Mouse (Mus musculus) embryo, embryonic 10 days (tissue): ENCODE measurements around the gene Ubn2.
"Not testable (repeated sequence)": the region's sequence is repeated elsewhere in the genome, so short reads cannot be mapped to it uniquely, and the experiment has no call there.

Source experiments
- DNase-seq: peaks from one replicate; pipeline ENCODE4 v3.0.0-alpha.2; 2015; ENCODE audit warnings: low spot score

The Ubn2 gene

DNA sequence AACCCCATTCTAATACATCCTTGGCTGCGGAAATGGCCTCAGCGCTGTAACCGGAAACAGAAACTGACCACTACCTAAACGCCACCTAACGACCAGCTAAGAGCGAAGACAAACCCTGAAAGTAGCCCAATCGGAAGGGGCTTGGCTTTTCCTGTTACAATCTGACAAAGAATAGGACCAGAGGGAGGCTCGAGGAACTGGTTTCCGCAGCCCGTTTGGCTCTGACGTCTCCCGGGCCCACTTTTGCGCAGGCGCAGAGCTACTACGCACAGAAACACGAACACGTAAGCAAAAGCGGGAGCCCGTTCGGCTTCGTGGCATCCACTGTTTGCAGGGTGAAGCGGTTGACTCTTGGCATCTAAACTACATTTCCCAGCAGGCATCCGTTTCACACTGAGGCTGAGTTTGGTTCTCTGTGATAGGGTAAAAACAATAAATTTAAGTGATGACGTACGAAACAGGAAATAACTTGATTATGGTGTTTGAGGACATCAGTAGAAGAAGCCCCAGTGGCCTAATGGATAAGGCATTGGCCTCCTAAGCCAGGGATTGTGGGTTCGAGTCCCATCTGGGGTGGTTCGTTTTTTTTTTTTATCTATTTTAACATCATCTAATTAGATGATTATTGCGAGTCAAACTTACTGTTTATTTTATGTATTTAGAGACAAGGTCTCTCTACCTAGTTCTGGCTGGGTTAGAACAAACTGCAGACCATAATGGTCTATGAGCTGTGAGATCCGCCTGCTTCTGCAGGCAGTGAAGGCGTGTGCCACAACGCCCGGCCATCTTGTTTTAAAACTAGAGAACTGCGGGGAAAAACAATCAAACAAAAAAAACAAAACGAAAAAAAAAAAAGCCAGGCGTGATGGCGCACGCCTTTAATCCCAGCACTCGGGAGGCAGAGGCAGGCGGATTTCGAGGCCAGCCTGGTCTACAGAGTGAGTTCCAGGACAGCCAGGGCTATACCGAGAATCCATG lies 100.0 kb downstream of the Ubn2 start, which contains the start of gene Fmc1:
Fmc1 (plus strand) TSS at position 75 of the 978 bp plus-strand sequence.
- peak; percentile 98 for DNase-seq

DNA sequence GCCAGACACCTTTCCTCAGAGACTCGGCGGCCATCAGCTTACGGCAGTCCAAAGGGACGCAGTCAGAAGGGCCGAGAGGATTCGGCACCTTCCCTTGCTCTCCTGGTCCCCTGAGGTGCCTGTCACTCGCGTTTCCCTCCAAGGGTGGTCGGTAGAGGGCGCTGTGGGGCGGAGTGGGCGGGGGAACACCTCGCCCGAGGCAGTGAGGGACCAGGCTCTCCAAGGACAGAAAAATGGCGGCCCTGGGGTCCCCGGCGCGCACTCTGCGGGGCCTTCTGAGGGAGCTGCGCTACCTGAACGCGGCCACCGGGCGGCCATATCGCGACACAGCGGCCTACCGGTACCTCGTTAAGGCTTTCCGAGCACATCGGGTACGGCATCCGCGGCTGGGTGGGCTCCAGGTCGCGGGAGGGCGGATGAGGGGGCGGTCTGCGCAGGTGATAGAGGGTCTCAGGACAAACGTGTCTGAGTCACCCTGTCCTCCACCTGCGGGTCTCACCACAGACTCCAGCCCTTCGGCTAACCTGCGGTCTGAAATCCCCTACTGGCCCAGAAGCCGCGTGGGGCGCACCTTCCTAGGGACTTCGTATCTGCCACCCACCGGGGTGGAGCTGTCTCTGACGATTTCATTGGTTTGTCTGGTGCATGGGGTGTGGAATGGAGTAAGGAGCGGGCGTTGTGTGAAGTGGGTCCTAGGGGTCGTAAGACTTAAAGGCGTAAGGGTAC lies 101.1 kb downstream of the Ubn2 start:
- peak; percentile 96 for DNase-seq

DNA sequence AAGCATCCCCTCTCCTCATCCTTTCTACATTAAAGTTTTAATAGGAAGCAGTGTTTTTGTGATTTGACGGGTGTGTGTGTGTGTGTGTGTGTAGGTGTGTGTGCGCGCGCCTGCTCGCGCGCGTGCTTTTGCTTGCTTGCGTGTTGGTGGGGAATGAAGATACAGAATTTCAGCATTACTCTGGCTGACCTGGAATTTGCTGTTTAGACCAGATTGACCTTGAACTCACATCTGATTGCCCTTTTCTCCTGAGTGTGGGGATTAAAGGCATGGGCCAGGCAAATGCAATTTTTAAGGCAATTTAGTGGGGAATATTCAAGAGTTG lies 101.6 kb downstream of the Ubn2 start:
- DNase-seq = no peak

DNA sequence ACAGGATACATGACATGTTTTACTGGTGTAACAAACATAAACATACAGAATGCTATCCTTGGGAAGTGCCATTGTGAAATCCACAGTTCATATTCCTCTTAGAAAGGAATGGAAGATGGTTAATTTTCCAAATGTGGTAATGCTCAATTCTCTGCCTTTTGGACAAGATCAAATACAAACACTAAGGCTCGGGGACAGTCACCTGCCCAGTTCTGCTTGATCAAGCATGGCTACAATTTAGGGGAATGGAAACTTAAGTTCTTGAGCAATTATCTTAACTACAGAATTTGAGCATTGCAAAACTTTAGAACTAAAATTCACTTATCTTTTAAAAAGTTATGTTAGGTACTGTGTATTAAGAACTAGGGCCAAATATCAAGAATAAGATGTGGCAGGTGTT lies 102.0 kb downstream of the Ubn2 start:
- DNase-seq = no peak

DNA sequence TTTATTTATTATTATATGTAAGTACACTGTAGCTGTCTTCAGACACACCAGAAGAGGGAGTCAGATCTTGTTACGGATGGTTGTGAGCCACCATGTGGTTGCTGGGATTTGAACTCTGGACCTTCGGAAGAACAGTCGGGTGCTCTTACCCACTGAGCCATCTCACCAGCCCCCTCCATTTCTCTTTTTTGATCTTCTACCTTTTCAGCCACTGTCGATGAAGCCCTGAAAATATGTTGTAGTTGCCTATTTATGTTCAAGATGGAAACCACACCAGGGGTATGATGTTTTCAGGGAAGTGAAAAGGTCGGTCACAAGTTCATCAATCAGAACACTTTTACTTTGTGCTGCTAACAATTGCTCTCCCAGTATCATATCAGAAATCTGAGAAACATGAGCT lies 110.4 kb downstream of the Ubn2 start:
- not testable (repeated sequence) for DNase-seq

DNA sequence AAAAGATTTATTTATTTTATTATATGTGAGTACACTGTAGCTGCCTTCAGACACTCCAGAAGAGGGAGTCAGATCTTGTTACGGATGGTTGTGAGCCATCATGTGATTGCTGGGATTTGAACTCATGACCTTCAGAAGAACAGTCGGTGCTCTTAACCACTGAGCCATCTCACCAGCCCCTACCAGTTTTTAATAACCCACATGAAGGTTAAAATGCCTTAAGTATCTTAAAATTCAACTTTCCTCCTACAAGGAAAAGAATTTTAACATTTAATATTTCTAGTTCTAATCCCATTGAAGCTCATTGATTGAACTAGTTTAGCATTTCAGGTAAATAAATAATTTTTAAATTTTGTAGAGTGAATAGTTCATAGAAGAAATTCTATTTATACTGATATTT lies 113.3 kb downstream of the Ubn2 start:
- DNase-seq = not testable (repeated sequence)

DNA sequence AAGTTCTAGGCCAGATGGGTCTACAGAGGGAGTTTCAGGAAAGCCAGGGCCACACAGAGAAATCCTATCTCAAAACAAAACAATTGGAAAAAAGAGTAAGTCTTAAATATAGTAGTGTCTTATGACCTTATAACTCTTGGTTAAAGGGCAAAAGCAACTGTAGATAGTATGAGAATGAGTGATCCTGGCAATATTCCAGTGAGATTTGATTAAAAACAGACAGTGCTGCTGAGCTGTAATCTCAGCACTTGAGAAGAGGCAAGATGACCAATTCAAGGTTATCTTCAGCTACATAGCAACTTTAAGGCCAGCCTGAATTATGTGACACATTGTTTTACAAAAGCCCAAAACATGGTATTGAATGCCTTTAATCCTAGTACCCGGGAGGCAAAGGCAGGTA lies 114.0 kb downstream of the Ubn2 start:
- no peak for DNase-seq

DNA sequence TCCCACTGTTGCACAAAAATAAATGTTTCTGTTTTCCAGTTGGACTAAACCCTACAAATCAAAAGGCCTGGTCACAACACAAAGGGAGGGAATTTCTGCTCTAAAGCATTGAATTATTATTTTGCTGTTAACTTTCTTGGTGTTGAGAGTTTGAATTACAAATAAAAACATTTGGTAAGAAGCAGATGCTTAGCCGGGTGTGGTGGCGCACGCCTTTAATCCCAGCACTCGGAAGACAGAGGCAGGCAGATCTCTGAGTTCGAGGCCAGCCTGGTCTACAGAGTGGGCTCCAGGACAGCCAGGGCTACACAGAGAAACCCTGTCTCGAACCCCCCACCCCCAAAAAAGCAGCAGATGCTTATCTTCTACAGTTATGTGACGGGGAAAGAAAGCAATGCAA lies 114.8 kb downstream of the Ubn2 start:
- not testable (repeated sequence) for DNase-seq

DNA sequence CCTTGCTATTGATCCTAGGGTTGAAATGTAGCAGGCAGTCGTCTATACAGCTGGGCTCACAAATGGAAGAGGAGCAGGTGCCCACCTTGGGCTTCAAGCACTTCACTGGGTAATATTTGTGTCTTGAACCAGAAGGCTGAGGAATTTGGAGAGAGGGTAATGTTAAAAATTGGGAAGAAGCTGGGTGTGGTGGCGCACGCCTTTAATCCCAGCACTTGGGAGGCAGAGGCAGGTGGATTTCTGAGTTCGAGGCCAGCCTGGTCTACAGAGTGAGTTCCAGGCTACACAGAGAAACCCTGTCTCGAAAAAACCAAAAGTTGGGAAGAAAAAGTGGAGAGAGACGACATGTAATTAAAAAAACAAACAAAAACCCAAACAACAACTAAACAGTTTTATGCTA lies 116.1 kb downstream of the Ubn2 start:
- DNase-seq = not testable (repeated sequence)

DNA sequence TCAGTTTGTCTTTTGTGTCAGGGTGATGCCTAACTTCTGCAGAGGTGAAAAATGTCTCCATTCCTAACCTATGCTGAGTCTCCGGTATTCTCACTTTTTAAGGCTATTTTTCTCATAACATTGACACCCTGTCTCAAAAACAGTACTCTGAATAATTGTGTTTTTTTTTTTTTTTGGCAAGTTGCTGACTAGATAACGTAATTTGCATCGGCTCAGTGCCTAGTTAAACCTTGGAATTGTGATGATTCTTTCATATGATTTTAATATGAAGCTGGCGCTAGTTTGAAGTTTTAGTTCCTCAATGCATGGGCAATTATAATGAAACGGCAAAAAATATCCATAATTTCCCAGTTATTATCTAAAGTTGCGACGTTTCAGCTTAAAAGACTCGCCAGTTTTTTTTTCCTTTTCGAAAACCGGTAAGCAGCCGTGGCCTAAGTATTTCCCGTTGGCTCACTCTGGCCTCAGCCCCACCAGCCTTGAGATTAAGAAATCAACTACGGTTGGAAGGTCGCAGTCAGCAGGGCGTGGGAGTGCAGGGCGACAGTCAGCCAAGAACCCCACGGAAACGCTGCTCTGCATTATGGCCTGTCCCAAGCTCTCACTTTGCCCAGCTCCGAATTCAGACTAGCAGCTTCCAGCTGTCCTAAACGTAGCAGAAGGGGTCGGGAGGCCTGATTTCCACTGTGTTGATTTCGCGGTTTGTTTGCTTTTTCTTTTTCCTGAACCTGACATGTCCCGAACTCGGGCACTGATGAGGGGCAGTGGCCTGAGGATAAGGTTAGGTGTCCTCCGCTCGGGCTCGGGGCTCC lies 116.7 kb downstream of the Ubn2 start:
- peak; percentile 71 for DNase-seq

DNA sequence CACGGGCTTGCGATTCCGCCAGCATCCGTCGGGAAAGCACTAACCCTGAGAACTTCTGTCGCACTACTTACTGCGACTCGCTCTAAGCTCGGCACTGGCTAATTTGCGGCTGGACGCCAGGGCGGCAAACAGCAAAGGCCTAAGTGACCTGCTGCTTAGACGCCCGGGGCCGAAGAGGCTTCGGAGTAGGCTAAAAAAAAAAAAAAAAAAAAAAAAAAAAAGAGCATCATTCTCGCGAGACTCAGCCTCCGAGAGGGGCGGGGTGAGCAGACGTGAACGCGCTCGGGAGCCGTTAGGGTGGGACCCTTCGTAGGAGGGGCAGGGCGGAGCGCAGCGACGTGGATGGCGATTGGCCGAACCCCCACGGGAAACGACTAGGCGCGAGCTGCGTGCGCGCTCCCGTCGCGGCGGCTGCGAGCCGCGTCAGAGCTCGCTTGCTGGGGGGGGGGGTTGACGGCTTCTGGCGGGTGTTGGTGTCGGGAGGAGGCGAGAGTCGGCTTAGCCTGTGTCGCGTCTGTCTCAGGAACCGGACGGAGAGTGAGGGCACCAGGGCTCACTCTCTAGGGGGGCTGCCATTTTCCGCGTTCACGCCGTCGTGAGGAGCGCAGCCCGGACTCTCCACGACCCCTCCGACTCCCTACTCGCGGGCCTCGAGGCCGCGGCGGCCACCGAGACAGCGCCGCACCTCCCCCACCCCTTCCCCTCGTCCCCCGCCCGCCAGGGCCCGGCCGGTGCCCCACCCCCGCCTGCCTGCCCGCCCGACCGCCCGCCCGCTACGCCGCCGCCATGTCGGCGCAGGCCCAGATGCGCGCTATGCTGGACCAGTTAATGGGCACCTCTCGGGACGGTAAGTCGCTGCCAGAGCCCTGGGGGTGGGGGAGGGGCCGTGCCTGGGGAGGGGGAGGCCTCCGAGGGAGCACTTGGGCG lies 117.6 kb downstream of the Ubn2 start, which contains the start of gene Luc7l2:
Luc7l2 (plus strand) TSS at position 273 of the 927 bp plus-strand sequence.
- peak; percentile 99 for DNase-seq

DNA sequence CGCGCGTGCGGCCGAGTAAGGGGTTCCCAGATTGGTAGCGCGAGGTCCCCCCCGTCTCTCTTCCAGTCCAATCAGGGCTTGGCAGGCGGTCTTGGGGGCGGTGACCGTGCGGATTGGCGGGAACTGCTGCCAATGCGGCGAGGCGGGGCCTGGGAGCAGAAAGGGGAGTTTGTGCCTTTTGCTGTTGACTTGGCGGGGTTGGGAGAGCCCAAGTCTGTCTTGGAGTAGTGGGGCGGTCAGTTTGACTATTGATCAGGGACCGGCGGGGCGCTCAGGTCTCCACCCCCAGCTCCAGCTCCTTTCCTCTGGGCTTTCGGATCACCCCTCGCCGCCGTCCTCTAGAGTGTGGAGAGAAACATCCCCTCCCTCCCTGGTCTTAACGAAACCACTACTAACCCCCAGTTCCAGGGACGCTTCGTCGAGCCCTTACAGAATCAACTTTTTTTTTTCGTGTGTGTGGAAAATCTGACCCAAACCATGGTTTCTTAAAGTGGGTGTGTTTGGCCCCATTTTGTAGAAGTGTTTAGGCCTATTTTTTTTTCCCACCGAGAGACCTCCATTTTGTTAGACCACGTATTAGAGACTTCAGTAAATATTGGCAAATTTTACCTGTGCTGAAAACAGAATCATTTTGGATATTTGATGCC lies 118.4 kb downstream of the Ubn2 start:
- peak; percentile 99 for DNase-seq

DNA sequence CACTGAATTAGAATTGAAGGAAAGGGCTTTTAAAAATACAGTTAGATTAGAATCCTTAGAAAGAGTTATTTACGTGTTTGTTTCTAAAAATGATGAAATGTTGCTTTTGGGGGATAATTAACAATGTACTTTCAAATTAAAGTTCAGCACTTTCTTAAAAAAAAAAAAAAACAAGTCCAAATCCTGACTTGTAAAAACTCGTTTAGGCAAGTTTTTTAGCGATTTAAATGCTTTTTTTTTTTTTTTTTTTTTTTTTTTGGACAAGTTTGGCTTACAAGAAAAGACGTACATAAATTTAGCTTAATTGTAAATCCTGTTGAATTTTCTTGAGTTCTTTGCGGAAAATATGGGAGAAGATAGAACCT lies 118.9 kb downstream of the Ubn2 start:
- DNase-seq = no peak
